Mouse (Mus musculus) forebrain, embryonic 11.5 days (tissue): ENCODE measurements around the gene Notch4. TPM values are rescaled to one million over a fixed set of nuclear protein-coding genes. Genes with fewer than 3 reads are reported as not detected.

Experiments used
- ATAC-seq: fragments of 200-750 bp; cut with Nextera tagmentation; replicated peaks from 2 replicates; pipeline ENCODE4 v1.8.0; 2017; ENCODE audit warnings: moderate TSS enrichment; ENCODE audit not compliant: low FRiP score
- DNase-seq: peaks from one replicate; pipeline ENCODE4 v3.0.0-alpha.2; 2017; ENCODE audit warnings: low spot score
- H3K27ac ChIP-seq: fragments of 300-500 bp; sonication (generic); 2 replicates; pipeline ENCODE4 v1.5.1; 2014; ENCODE audit warnings: low read depth, low read length
- H3K27me3 ChIP-seq: fragments of 300-500 bp; sonication (generic); 2 replicates; pipeline ENCODE4 v1.6.1; 2014; ENCODE audit warnings: mild to moderate bottlenecking, low read length, mixed read lengths; ENCODE audit not compliant: control insufficient read depth, insufficient read depth
- H3K36me3 ChIP-seq: fragments of 300-500 bp; sonication (generic); 2 replicates; pipeline ENCODE4 v1.6.1; 2014; ENCODE audit warnings: mild to moderate bottlenecking, low read length, moderate library complexity, mixed read lengths; ENCODE audit not compliant: control insufficient read depth, insufficient read depth
- H3K4me1 ChIP-seq: fragments of 300-500 bp; sonication (generic); replicated peaks from 2 replicates; pipeline ENCODE4 v1.6.1; 2014; ENCODE audit warnings: low read length, mixed read lengths; ENCODE audit not compliant: control insufficient read depth, insufficient read depth
- H3K4me2 ChIP-seq: fragments of 300-500 bp; sonication (generic); 2 replicates; pipeline ENCODE4 v1.6.1; 2014; ENCODE audit warnings: low read depth, mild to moderate bottlenecking, low read length, moderate library complexity, mixed read lengths; ENCODE audit not compliant: severe bottlenecking
- H3K4me3 ChIP-seq: fragments of 300-500 bp; sonication (generic); 2 replicates; pipeline ENCODE4 v1.5.1; 2014; ENCODE audit warnings: low read depth, low read length
- H3K9ac ChIP-seq: fragments of 300-500 bp; sonication (generic); 2 replicates; pipeline ENCODE4 v1.6.1; 2014; ENCODE audit warnings: low read length
- H3K9me3 ChIP-seq: fragments of 300-500 bp; sonication (generic); 2 replicates; pipeline ENCODE4 v1.6.1; 2016; ENCODE audit warnings: low read length, mixed read lengths; ENCODE audit not compliant: control insufficient read depth
- WGBS: fragments of 180-500 bp; shearing (Covaris S2); extraction: QIAGEN DNeasy Blood & Tissue Kit; methylation state at CpG from one replicate; pipeline ENCODE4 v1.1.7; 2014; 5-methylcytosine and 5-hydroxymethylcytosine counted together
- polyA plus RNA-seq: library from polyadenylated mRNA; unstranded; fragments of >200 nt; fragmentation: Nextera tagmentation; extraction: Ambion mirVana; gene quantifications from 2 replicates; pipeline ENCODE4 v1.2.1, GENCODE M21; 2014

Notch4 gene
- polyA plus RNA-seq, 1 experiment from 2014 or later = 5.9 TPM

- WGBS = 82% methylated on average over 5 of the region's 5 CpGs
- Histone ChIP-seq H3K4me1 (no peaks in the 10 kb centered on the region), H3K4me2 (no peak overlapping the region), H3K36me3 (no peaks in the 10 kb centered on the region), H3K27ac (no peak overlapping the region), H3K27me3 (no peaks in the 10 kb centered on the region), H3K4me3 (no peak overlapping the region), H3K9ac (no peak overlapping the region), H3K9me3 (no peaks in the 10 kb centered on the region)
- DNase-seq (no peak), ATAC-seq (no peak)
These were observed 12.5 kb downstream of the Notch4 start for GRCm38 (mm10) chr17:34576577-34576976.

- H3K27ac ChIP-seq = no peak overlapping the region
- no peaks in the 10 kb centered on the region for H3K9me3 ChIP-seq
- DNase-seq (no peak), ATAC-seq (no peak)
- no peak overlapping the region for H3K4me3 ChIP-seq
- no peaks in the 10 kb centered on the region for H3K4me1 ChIP-seq
- H3K27me3 ChIP-seq = no peaks in the 10 kb centered on the region
- H3K4me2 ChIP-seq = no peak overlapping the region
- no peaks in the 10 kb centered on the region for H3K36me3 ChIP-seq
- WGBS = 89% methylated on average over 3 of the region's 3 CpGs
- H3K9ac ChIP-seq = no peak overlapping the region
These were observed 14.0 kb downstream of the Notch4 start for GRCm38 (mm10) chr17:34578070-34578469.

- no peak overlapping the region for H3K4me2 ChIP-seq
- peaks cover 7% of the 10 kb centered on the region; the same call in 1 of the 2 replicates for H3K4me1 ChIP-seq
- no peak overlapping the region for H3K27ac ChIP-seq
- H3K27me3 ChIP-seq = no peaks in the 10 kb centered on the region
- ATAC-seq = no peak
- H3K9ac ChIP-seq = no peak overlapping the region
- H3K36me3 ChIP-seq = no peaks in the 10 kb centered on the region
- H3K9me3 ChIP-seq = no peaks in the 10 kb centered on the region
- no peak overlapping the region for H3K4me3 ChIP-seq
- DNase-seq = no peak
- WGBS = 87% methylated on average over 12 of the region's 12 CpGs
These were observed 18.5 kb downstream of the Notch4 start for GRCm38 (mm10) chr17:34582528-34582927.

GRCm38 (mm10) chr17:34583397-34583796, 19.3 kb downstream of the Notch4 start:
- 58% methylated on average over 7 of the region's 7 CpGs for WGBS

GRCm38 (mm10) chr17:34583819-34584218, 19.8 kb downstream of the Notch4 start:
- ATAC-seq = no peak
- Histone ChIP-seq H3K9ac (no peak overlapping the region), H3K4me3 (no peak overlapping the region), H3K4me2 (no peak overlapping the region), H3K27ac (no peak overlapping the region), H3K9me3 (no peaks in the 10 kb centered on the region), H3K36me3 (no peaks in the 10 kb centered on the region), H3K27me3 (no peaks in the 10 kb centered on the region), H3K4me1 (peaks cover 13% of the 10 kb centered on the region)
- 77% methylated on average over 8 of the region's 8 CpGs for WGBS
- DNase-seq = no peak

More at GRCm38 (mm10) chr17:34583397-34583796, 19.3 kb downstream of the Notch4 start:
- H3K4me3 ChIP-seq = no peak overlapping the region
- no peak overlapping the region for H3K27ac ChIP-seq
- DNase-seq = no peak
- H3K27me3 ChIP-seq = no peaks in the 10 kb centered on the region
- no peaks in the 10 kb centered on the region for H3K36me3 ChIP-seq
- ATAC-seq = no peak
- peaks cover 10% of the 10 kb centered on the region for H3K4me1 ChIP-seq
- H3K9me3 ChIP-seq = no peaks in the 10 kb centered on the region
- H3K9ac ChIP-seq = no peak overlapping the region
- H3K4me2 ChIP-seq = no peak overlapping the region

GRCm38 (mm10) chr17:34585121-34585520, 21.1 kb downstream of the Notch4 start:
- no peak for ATAC-seq
- no peaks in the 10 kb centered on the region for H3K36me3 ChIP-seq
- 89% methylated on average over 8 of the region's 8 CpGs for WGBS
- no peak overlapping the region for H3K4me2 ChIP-seq
- no peak overlapping the region for H3K4me3 ChIP-seq
- H3K27me3 ChIP-seq = no peaks in the 10 kb centered on the region
- H3K4me1 ChIP-seq = peaks cover 21% of the 10 kb centered on the region
- no peak overlapping the region for H3K27ac ChIP-seq
- H3K9me3 ChIP-seq = no peaks in the 10 kb centered on the region
- H3K9ac ChIP-seq = no peak overlapping the region
- no peak for DNase-seq

- Histone ChIP-seq H3K36me3 (no peaks in the 10 kb centered on the region), H3K4me1 (peaks cover 31% of the 10 kb centered on the region), H3K9ac (peak overlapping the region; percentile 80), H3K27me3 (no peaks in the 10 kb centered on the region), H3K27ac (peak overlapping the region; percentile 99), H3K4me2 (peak overlapping the region; percentile 87), H3K4me3 (peak overlapping the region; percentile 64), H3K9me3 (no peaks in the 10 kb centered on the region)
- WGBS = 18% methylated on average over 32 of the region's 32 CpGs
- no peak for DNase-seq
- ATAC-seq = peak; percentile 5; the same call in 1 of the 2 replicates
These were observed 22.1 kb downstream of the Notch4 start for GRCm38 (mm10) chr17:34585877-34586771.

- under 1% methylated on average over 38 of the region's 38 CpGs for WGBS
- ATAC-seq = peak; percentile 79
- Histone ChIP-seq H3K4me3 (peak overlapping the region; percentile 64), H3K9me3 (no peaks in the 10 kb centered on the region), H3K9ac (peak overlapping the region; percentile 80), H3K4me2 (peak overlapping the region; percentile 87), H3K36me3 (no peaks in the 10 kb centered on the region), H3K27ac (peak overlapping the region; percentile 99), H3K4me1 (peaks cover 36% of the 10 kb centered on the region), H3K27me3 (no peaks in the 10 kb centered on the region)
- DNase-seq = peak; percentile 95
These were observed 22.8 kb downstream of the Notch4 start for GRCm38 (mm10) chr17:34586796-34587422.
